Mouse (Mus musculus) urinary bladder, postnatal 4 days (tissue): Measurements from ENCODE around the gene Slc6a21.
"Not testable (repeated sequence)": the region's sequence is repeated elsewhere in the genome, so short reads cannot be mapped to it uniquely, and the experiment has no call there.

ENCODE experiments used
- DNase-seq, 2 experiments: peaks; one replicate each; pipeline ENCODE4 v3.0.0; 2021 to 2022; ENCODE audit warnings: low spot score in 2 of 2

Slc6a21 gene

GRCm38 (mm10) chr7:45255822-45256221 is 21.5 kb upstream of the Slc6a21 start:
- DNase-seq: not testable (repeated sequence)

GRCm38 (mm10) chr7:45257063-45257840 is 20.1 kb upstream of the Slc6a21 start:
- no peak for DNase-seq

- DNase-seq: no peak
Measured at GRCm38 (mm10) chr7:45259281-45259680, 18.0 kb upstream of the Slc6a21 start.

GRCm38 (mm10) chr7:45262266-45262665 is 15.0 kb upstream of the Slc6a21 start:
- no peak for DNase-seq

GRCm38 (mm10) chr7:45263006-45263607 is 14.2 kb upstream of the Slc6a21 start:
- no peak for DNase-seq

- DNase-seq: no peak
Measured at GRCm38 (mm10) chr7:45264348-45264747, 13.0 kb upstream of the Slc6a21 start.

- DNase-seq: no peak
Measured at GRCm38 (mm10) chr7:45265518-45265917, 11.8 kb upstream of the Slc6a21 start.

- no peak for DNase-seq
Measured at GRCm38 (mm10) chr7:45272786-45273412, 4.4 kb upstream of the Slc6a21 start.

- no peak for DNase-seq
Measured at GRCm38 (mm10) chr7:45273672-45274071, 3.6 kb upstream of the Slc6a21 start.

- DNase-seq: no peak
Measured at GRCm38 (mm10) chr7:45286486-45286885, 9.2 kb downstream of the Slc6a21 start.

GRCm38 (mm10) chr7:45296626-45297025 is 19.3 kb downstream of the Slc6a21 start:
- DNase-seq: no peak

- DNase-seq: no peak
Measured at GRCm38 (mm10) chr7:45297563-45297962, 20.2 kb downstream of the Slc6a21 start.

- DNase-seq: peak in 1 of 2 experiments; percentile 48
Measured at GRCm38 (mm10) chr7:45299752-45300151, 22.4 kb downstream of the Slc6a21 start.

GRCm38 (mm10) chr7:45300270-45300669 is 23.0 kb downstream of the Slc6a21 start:
- DNase-seq: peak in 1 of 2 experiments; percentile 41

- DNase-seq: no peak
Measured at GRCm38 (mm10) chr7:45302626-45303025, 25.3 kb downstream of the Slc6a21 start.

GRCm38 (mm10) chr7:45304869-45305268 is 27.6 kb downstream of the Slc6a21 start:
- no peak for DNase-seq

GRCm38 (mm10) chr7:45305275-45305674 is 28.0 kb downstream of the Slc6a21 start:
- DNase-seq: peak; percentile 49 to 72

GRCm38 (mm10) chr7:45308551-45309240 is 31.4 kb downstream of the Slc6a21 start:
- no peak for DNase-seq

- DNase-seq: peak in 1 of 2 experiments; percentile 33
Measured at GRCm38 (mm10) chr7:45309455-45309854, 32.1 kb downstream of the Slc6a21 start.

- DNase-seq: no peak
Measured at GRCm38 (mm10) chr7:45312023-45312422, 34.7 kb downstream of the Slc6a21 start.

- DNase-seq: no peak
Measured at GRCm38 (mm10) chr7:45312686-45313453, 35.6 kb downstream of the Slc6a21 start.
